ENCODE assay signal across 26 mouse cellular contexts in genomic region chr1:75574476-75575310, GRCm38 (mm10). TPM values are rescaled to one million over a fixed set of nuclear protein-coding genes. Genes with fewer than 3 reads are reported as not detected.
DNase-seq lines count a peak whose midpoint lies in the region; ATAC-seq and TF ChIP-seq lines count a peak whose summit lies in the region.
"Had no signal": no experiment of that assay in that cellular context is flagged by ENCODE, and none has a peak within 500 bp of the region (broad histone marks: within the 10 kb centered on the region; RNA-seq: fewer than 3 reads in every experiment).

No protein-coding gene starts in this region.

- no peak overlapping the region for H3K9ac ChIP-seq in forebrain, embryonic 16.5 days (replicated peaks; ENCODE audit: low read depth, low read length)
- H3K9ac ChIP-seq in hindbrain, embryonic 16.5 days (ENCODE audit: low read depth, low read length): no peak overlapping the region
- no peak overlapping the region for H3K9ac ChIP-seq in hindbrain, embryonic 11.5 days (ENCODE audit: low read depth, low read length)
- H3K9ac ChIP-seq: embryonic facial prominence, embryonic 15.5 days; liver, embryonic 15.5 days; neural tube, embryonic 15.5 days had no signal

- peak overlapping the region; percentile 4 for H3K4me2 ChIP-seq in forebrain, embryonic 16.5 days (ENCODE audit: low read length)
- H3K4me2 ChIP-seq in hindbrain, embryonic 16.5 days (ENCODE audit: low read length): no peak overlapping the region
- H3K4me2 ChIP-seq in hindbrain, embryonic 11.5 days (replicated peaks; ENCODE audit: low read depth, low read length): no peak overlapping the region
- H3K4me2 ChIP-seq: embryonic facial prominence, embryonic 15.5 days; liver, embryonic 15.5 days; neural tube, embryonic 15.5 days had no signal

- no peak overlapping the region for H3K27ac ChIP-seq in forebrain, embryonic 16.5 days (ENCODE audit: low read length)
- no peak overlapping the region for H3K27ac ChIP-seq in forebrain, embryonic 10.5 days
- no peak overlapping the region for H3K27ac ChIP-seq in hindbrain, embryonic 16.5 days (ENCODE audit: low read depth, low read length)
- H3K27ac ChIP-seq in hindbrain, embryonic 11.5 days (ENCODE audit: low read depth, low read length): no peak overlapping the region
- no peak overlapping the region for H3K27ac ChIP-seq in kidney, adult 2 months (ENCODE audit: insufficient read depth, low read depth, low read length)
- H3K27ac ChIP-seq: embryonic facial prominence, embryonic 15.5 days; kidney, postnatal 0 days; liver, embryonic 15.5 days; midbrain, embryonic 10.5 days; neural tube, embryonic 15.5 days; stomach, postnatal 0 days had no signal

- peak; percentile 36; the same call in 1 of the 2 replicates for ATAC-seq in forebrain, embryonic 16.5 days
- ATAC-seq in hindbrain, embryonic 16.5 days: 0 out of 2 replicates have a peak, but pooled peaks have one; percentile 52
- ATAC-seq in hindbrain, embryonic 11.5 days (ENCODE audit: low FRiP score): no peak
- ATAC-seq: inflammation-experienced regulatory T-cells, adult 6 months; midbrain, embryonic 16.5 days had no signal

- no peaks in the 10 kb centered on the region; the same call in 1 of the 2 replicates for H3K27me3 ChIP-seq in forebrain, embryonic 16.5 days (replicated peaks; ENCODE audit: control insufficient read depth, insufficient read depth, low read length)
- H3K27me3 ChIP-seq in forebrain, embryonic 10.5 days (ENCODE audit: poor library complexity, severe bottlenecking): no peaks in the 10 kb centered on the region
- H3K27me3 ChIP-seq in hindbrain, embryonic 16.5 days (replicated peaks; ENCODE audit: control insufficient read depth, insufficient read depth, low read length): no peaks in the 10 kb centered on the region
- no peaks in the 10 kb centered on the region for H3K27me3 ChIP-seq in hindbrain, embryonic 11.5 days (ENCODE audit: control insufficient read depth, insufficient read depth, low read length)
- H3K27me3 ChIP-seq in kidney, adult 2 months (replicated peaks; ENCODE audit: control insufficient read depth, insufficient read depth, low read length): no peaks in the 10 kb centered on the region
- H3K27me3 ChIP-seq: embryonic facial prominence, embryonic 15.5 days; neural tube, embryonic 15.5 days had no signal

- TF ChIP-seq CTCF in kidney, adult 2 months (conservative IDR thresholded peaks at IDR 0.05; ENCODE audit: insufficient read depth, insufficient read length, low read depth, low read length): no peak

- no peak for TF ChIP-seq POLR2A in kidney, adult 2 months (IDR thresholded peaks at IDR 0.05; ENCODE audit: low read depth, low read length)

- H3K9me3 ChIP-seq in forebrain, embryonic 16.5 days (ENCODE audit: control insufficient read depth, low read length): no peaks in the 10 kb centered on the region
- no peaks in the 10 kb centered on the region for H3K9me3 ChIP-seq in forebrain, embryonic 10.5 days
- no peaks in the 10 kb centered on the region for H3K9me3 ChIP-seq in hindbrain, embryonic 16.5 days (ENCODE audit: control insufficient read depth, low read length)
- H3K9me3 ChIP-seq in hindbrain, embryonic 11.5 days (ENCODE audit: control insufficient read depth, low read length): no peaks in the 10 kb centered on the region
- H3K9me3 ChIP-seq: embryonic facial prominence, embryonic 15.5 days; liver, embryonic 15.5 days; midbrain, embryonic 10.5 days; neural tube, embryonic 15.5 days had no signal

- H3K36me3 ChIP-seq in forebrain, embryonic 16.5 days (ENCODE audit: control insufficient read depth, insufficient read depth): no peaks in the 10 kb centered on the region
- no peaks in the 10 kb centered on the region for H3K36me3 ChIP-seq in forebrain, embryonic 10.5 days (replicated peaks)
- H3K36me3 ChIP-seq in hindbrain, embryonic 16.5 days (ENCODE audit: control insufficient read depth, insufficient read depth, low read length): no peaks in the 10 kb centered on the region
- no peaks in the 10 kb centered on the region for H3K36me3 ChIP-seq in hindbrain, embryonic 11.5 days (ENCODE audit: control insufficient read depth, insufficient read depth, low read length)
- no peaks in the 10 kb centered on the region for H3K36me3 ChIP-seq in kidney, adult 2 months (ENCODE audit: control insufficient read depth, insufficient read depth, low read length)
- H3K36me3 ChIP-seq: embryonic facial prominence, embryonic 15.5 days; liver, embryonic 15.5 days; midbrain, embryonic 10.5 days; neural tube, embryonic 15.5 days had no signal

- H3K4me1 ChIP-seq in forebrain, embryonic 16.5 days (replicated peaks; ENCODE audit: control insufficient read depth, insufficient read depth, low read length): peaks cover 11% of the 10 kb centered on the region
- H3K4me1 ChIP-seq in forebrain, embryonic 10.5 days: no peaks in the 10 kb centered on the region
- H3K4me1 ChIP-seq in hindbrain, embryonic 16.5 days (ENCODE audit: control insufficient read depth, insufficient read depth, low read depth, low read length): no peaks in the 10 kb centered on the region
- no peaks in the 10 kb centered on the region for H3K4me1 ChIP-seq in hindbrain, embryonic 11.5 days (replicated peaks; ENCODE audit: control insufficient read depth, insufficient read depth, low read length)
- H3K4me1 ChIP-seq in kidney, adult 2 months (ENCODE audit: control insufficient read depth, insufficient read depth, low read length): no peaks in the 10 kb centered on the region
- H3K4me1 ChIP-seq: embryonic facial prominence, embryonic 15.5 days; liver, embryonic 15.5 days; neural tube, embryonic 15.5 days had no signal

- 50% methylated on average over 17 of the region's 17 CpGs for WGBS in forebrain, embryonic 16.5 days
- WGBS in forebrain, embryonic 10.5 days: 86% methylated on average over 17 of the region's 17 CpGs
- WGBS in hindbrain, embryonic 16.5 days: 48% methylated on average over 17 of the region's 17 CpGs
- 78% methylated on average over 17 of the region's 17 CpGs for WGBS in hindbrain, embryonic 11.5 days
- 59% methylated on average over 17 of the region's 17 CpGs for WGBS in kidney, adult 2 months

- DNase-seq in forebrain, embryonic 10.5 days (ENCODE audit: extremely low spot score, low spot score): no peak
- no peak for DNase-seq in hindbrain, embryonic 11.5 days (ENCODE audit: low spot score)
- peak; percentile 66 to 69 for DNase-seq in cerebellum, adult 18-20 months
- DNase-seq in cerebellum, postnatal 36 days: peak; percentile 58 to 74
- no peak for DNase-seq in kidney, adult 2 months
- DNase-seq in layer of hippocampus, adult 8-10 months (ENCODE audit: low spot score in 2 of 2): no peak
- DNase-seq: adrenal gland, postnatal 25 days; gastrocnemius, postnatal 14 days; heart, adult 18-20 months; kidney, adult 18-20 months; left cerebral cortex, postnatal 4 days; liver; lung, postnatal 4 days; thymus, adult 2 months; thymus, postnatal 4 days had no signal

- H3K4me3 ChIP-seq in forebrain, embryonic 16.5 days (replicated peaks; ENCODE audit: low read length): no peak overlapping the region
- H3K4me3 ChIP-seq in forebrain, embryonic 10.5 days: no peak overlapping the region
- H3K4me3 ChIP-seq in hindbrain, embryonic 16.5 days (ENCODE audit: low read length): no peak overlapping the region
- no peak overlapping the region for H3K4me3 ChIP-seq in hindbrain, embryonic 11.5 days (ENCODE audit: low read depth, low read length)
- no peak overlapping the region for H3K4me3 ChIP-seq in kidney, adult 2 months (ENCODE audit: insufficient read depth, low read depth, low read length)
- H3K4me3 ChIP-seq: embryonic facial prominence, embryonic 15.5 days; liver, embryonic 15.5 days; midbrain, embryonic 10.5 days; myocyte; neural tube, embryonic 15.5 days had no signal

RNA-seq across cellular contexts. Expression of gene Slc4a3, which starts 28.6 kb away (rescaled TPM):
- 37.4 and 50.4 TPM in 2 replicates for polyA plus RNA-seq in forebrain, embryonic 16.5 days (2015; fragmentation: Nextera tagmentation; extraction: Ambion mirVana)
- polyA plus RNA-seq in forebrain, embryonic 10.5 days (2016; fragmentation: Nextera tagmentation; extraction: Ambion mirVana): 13.6 and 15.0 TPM in 2 replicates
- polyA plus RNA-seq in hindbrain, embryonic 16.5 days (2015; fragmentation: Nextera tagmentation; extraction: Ambion mirVana): 84.9 and 85.4 TPM in 2 replicates
- polyA plus RNA-seq in hindbrain, embryonic 11.5 days (2014; fragmentation: Nextera tagmentation; extraction: Ambion mirVana): 8.0 and 9.2 TPM in 2 replicates
- polyA plus RNA-seq in kidney, adult 2 months (2012; rRNA removed): 14.2 and 28.7 TPM in 2 replicates
- 100 to 1,000 TPM; 110 to 153 (median 129) TPM for total RNA-seq in layer of hippocampus, adult 8-10 months (2022)

RNA-seq across cellular contexts. Expression of gene Stk11ip, which starts 53.4 kb away (rescaled TPM):
- 16.7 and 22.4 TPM in 2 replicates for polyA plus RNA-seq in forebrain, embryonic 16.5 days (2015; fragmentation: Nextera tagmentation; extraction: Ambion mirVana)
- 33.2 and 33.5 TPM in 2 replicates for polyA plus RNA-seq in forebrain, embryonic 10.5 days (2016; fragmentation: Nextera tagmentation; extraction: Ambion mirVana)
- 20.4 and 23.9 TPM in 2 replicates for polyA plus RNA-seq in hindbrain, embryonic 16.5 days (2015; fragmentation: Nextera tagmentation; extraction: Ambion mirVana)
- polyA plus RNA-seq in hindbrain, embryonic 11.5 days (2014; fragmentation: Nextera tagmentation; extraction: Ambion mirVana): 11.8 and 13.4 TPM in 2 replicates
- polyA plus RNA-seq in kidney, adult 2 months (2012; rRNA removed): 15.5 and 21.0 TPM in 2 replicates
- 10 to 100 TPM; 26.8 to 36.5 (median 30.1) TPM for total RNA-seq in layer of hippocampus, adult 8-10 months (2022)

Comparison
In these comparisons a context has a peak if more than half of its experiments do, and no peak if none do; other contexts are left out.
1. DNase-seq: peak in cerebellum, adult 18-20 months (2 of 2) and cerebellum, postnatal 36 days (2 of 2); none in forebrain, embryonic 10.5 days (single experiment), hindbrain, embryonic 11.5 days (single experiment), kidney, adult 2 months (single experiment) and layer of hippocampus, adult 8-10 months (0 of 2).